Mouse (Mus musculus): Measurements from ENCODE around the gene Polr2a. TPM values are rescaled to one million over a fixed set of nuclear protein-coding genes. Genes with fewer than 3 reads are reported as not detected.

Polr2a gene
- polyA plus RNA-seq, 1 experiment from 2014 or later: 65.0 TPM

DNA sequence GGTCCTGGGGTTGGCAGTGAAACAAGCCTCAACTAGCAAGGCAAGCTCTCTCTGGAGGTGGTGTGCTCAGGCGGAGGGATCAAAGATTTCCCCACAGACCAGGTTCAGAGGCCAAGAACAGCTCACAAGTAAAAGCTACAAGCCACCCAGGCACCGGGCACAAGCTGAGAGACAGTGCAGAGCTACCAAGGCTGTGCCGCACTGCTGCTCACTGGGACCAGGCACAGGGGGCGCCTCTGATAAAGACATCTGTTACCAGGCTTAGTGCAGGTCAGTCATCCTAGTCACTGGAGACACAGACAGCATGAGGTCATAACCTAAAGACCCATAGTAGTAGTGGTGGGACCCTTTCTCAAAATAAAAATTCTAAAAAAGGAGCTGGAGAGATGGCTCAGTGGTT lies 41.5 kb downstream of the Polr2a start:
- no peak overlapping the region for H3K9ac ChIP-seq (ENCODE audit: low read length)

GRCm38 (mm10) chr11:69715929-69716328 lies 42.5 kb downstream of the Polr2a start:
- Histone ChIP-seq H3K9ac (ENCODE audit: low read length) (no peak overlapping the region), H3K27me3 (ENCODE audit: control insufficient read depth, insufficient read depth, low read length) (no peaks in the 10 kb centered on the region), H3K27ac (ENCODE audit: low read depth, low read length) (no peak overlapping the region), H3K36me3 (ENCODE audit: control insufficient read depth, insufficient read depth, low read length) (no peaks in the 10 kb centered on the region; the same call in 1 of the 2 replicates), H3K4me2 (ENCODE audit: low read depth) (no peak overlapping the region), H3K9me3 (ENCODE audit: control insufficient read depth, low read length) (no peaks in the 10 kb centered on the region), H3K4me1 (ENCODE audit: control insufficient read depth, insufficient read depth, low read length) (no peaks in the 10 kb centered on the region), H3K4me3 (ENCODE audit: low read depth, low read length) (no peak overlapping the region)
- 28% methylated on average over 5 of the region's 5 CpGs for WGBS
- no peak for ATAC-seq (ENCODE audit: insufficient read depth, low FRiP score, low TSS enrichment)
- no peak for DNase-seq (ENCODE audit: low spot score)

More for the DNA sequence above, 41.5 kb downstream of the Polr2a start:
- Histone ChIP-seq H3K4me2 (ENCODE audit: low read depth) (no peak overlapping the region), H3K27ac (ENCODE audit: low read depth, low read length) (no peak overlapping the region), H3K4me3 (ENCODE audit: low read depth, low read length) (no peak overlapping the region), H3K9me3 (ENCODE audit: control insufficient read depth, low read length) (no peaks in the 10 kb centered on the region), H3K27me3 (ENCODE audit: control insufficient read depth, insufficient read depth, low read length) (no peaks in the 10 kb centered on the region), H3K4me1 (ENCODE audit: control insufficient read depth, insufficient read depth, low read length) (no peaks in the 10 kb centered on the region), H3K36me3 (ENCODE audit: control insufficient read depth, insufficient read depth, low read length) (no peaks in the 10 kb centered on the region; the same call in 1 of the 2 replicates)
- ATAC-seq (ENCODE audit: insufficient read depth, low FRiP score, low TSS enrichment) (no peak), DNase-seq (ENCODE audit: low spot score) (no peak)
- 71% methylated on average over 4 of the region's 4 CpGs for WGBS

GRCm38 (mm10) chr11:69715482-69715881 lies 43.0 kb downstream of the Polr2a start:
- no peaks in the 10 kb centered on the region for H3K4me1 ChIP-seq (ENCODE audit: control insufficient read depth, insufficient read depth, low read length)
- DNase-seq (ENCODE audit: low spot score): no peak
- no peak overlapping the region for H3K27ac ChIP-seq (ENCODE audit: low read depth, low read length)
- no peaks in the 10 kb centered on the region; the same call in 1 of the 2 replicates for H3K36me3 ChIP-seq (ENCODE audit: control insufficient read depth, insufficient read depth, low read length)
- H3K9ac ChIP-seq (ENCODE audit: low read length): no peak overlapping the region
- H3K27me3 ChIP-seq (ENCODE audit: control insufficient read depth, insufficient read depth, low read length): no peaks in the 10 kb centered on the region
- H3K4me3 ChIP-seq (ENCODE audit: low read depth, low read length): no peak overlapping the region
- no peaks in the 10 kb centered on the region for H3K9me3 ChIP-seq (ENCODE audit: control insufficient read depth, low read length)
- WGBS: 61% methylated on average over 9 of the region's 9 CpGs
- H3K4me2 ChIP-seq (ENCODE audit: low read depth): no peak overlapping the region
- ATAC-seq (ENCODE audit: insufficient read depth, low FRiP score, low TSS enrichment): no peak

GRCm38 (mm10) chr11:69714636-69715329 lies 43.7 kb downstream of the Polr2a start:
- Histone ChIP-seq H3K36me3 (ENCODE audit: control insufficient read depth, insufficient read depth, low read length) (no peaks in the 10 kb centered on the region; the same call in 1 of the 2 replicates), H3K27me3 (ENCODE audit: control insufficient read depth, insufficient read depth, low read length) (no peaks in the 10 kb centered on the region), H3K4me2 (ENCODE audit: low read depth) (no peak overlapping the region), H3K4me3 (ENCODE audit: low read depth, low read length) (no peak overlapping the region), H3K9me3 (ENCODE audit: control insufficient read depth, low read length) (no peaks in the 10 kb centered on the region), H3K9ac (ENCODE audit: low read length) (no peak overlapping the region), H3K27ac (ENCODE audit: low read depth, low read length) (no peak overlapping the region), H3K4me1 (ENCODE audit: control insufficient read depth, insufficient read depth, low read length) (no peaks in the 10 kb centered on the region)
- WGBS: 75% methylated on average over 18 of the region's 18 CpGs
- no peak for DNase-seq (ENCODE audit: low spot score)
- ATAC-seq (ENCODE audit: insufficient read depth, low FRiP score, low TSS enrichment): no peak

DNA sequence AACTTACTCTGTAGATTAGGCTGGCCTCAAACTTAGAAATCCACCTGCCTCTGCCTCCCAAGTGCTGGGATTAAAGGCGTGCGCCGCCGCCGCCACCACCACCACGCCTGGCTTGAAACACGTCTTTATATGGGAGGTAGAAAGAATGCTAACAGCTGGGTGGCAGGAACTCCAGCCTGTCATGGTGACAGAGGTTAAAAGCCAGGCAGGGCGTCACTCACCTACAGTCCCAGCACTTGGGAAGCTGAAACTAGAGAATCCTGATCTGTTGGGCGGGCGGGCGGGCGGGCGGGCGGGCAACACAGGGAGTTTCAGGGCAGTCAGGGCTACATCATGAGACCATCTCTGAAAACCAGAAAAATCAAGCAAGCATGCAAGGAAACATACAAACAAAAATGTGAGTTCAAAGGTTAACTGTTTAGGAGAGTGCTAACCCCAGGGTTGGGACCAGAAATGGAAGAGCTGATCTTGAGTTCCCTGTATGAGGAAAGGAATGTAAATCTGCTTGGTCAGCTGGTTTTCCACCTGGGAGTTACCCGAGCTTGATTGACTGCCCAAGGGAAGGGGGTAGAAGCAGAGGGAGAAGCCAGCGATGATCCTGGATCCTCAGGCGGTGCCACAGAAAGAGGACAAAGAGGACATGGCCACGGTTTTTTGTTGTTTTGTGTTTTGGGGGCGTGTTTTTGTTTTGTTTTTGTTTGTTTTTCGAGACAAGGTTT lies 45.3 kb downstream of the Polr2a start:
- Histone ChIP-seq H3K4me2 (ENCODE audit: low read depth) (no peak overlapping the region), H3K27me3 (ENCODE audit: control insufficient read depth, insufficient read depth, low read length) (no peaks in the 10 kb centered on the region), H3K9me3 (ENCODE audit: control insufficient read depth, low read length) (no peaks in the 10 kb centered on the region), H3K27ac (ENCODE audit: low read depth, low read length) (no peak overlapping the region), H3K36me3 (ENCODE audit: control insufficient read depth, insufficient read depth, low read length) (no peaks in the 10 kb centered on the region; the same call in 1 of the 2 replicates), H3K9ac (ENCODE audit: low read length) (no peak overlapping the region), H3K4me1 (ENCODE audit: control insufficient read depth, insufficient read depth, low read length) (no peaks in the 10 kb centered on the region), H3K4me3 (ENCODE audit: low read depth, low read length) (no peak overlapping the region)
- no peak for ATAC-seq (ENCODE audit: insufficient read depth, low FRiP score, low TSS enrichment)
- DNase-seq (ENCODE audit: low spot score): no peak
- WGBS: 76% methylated on average over 20 of the region's 20 CpGs

GRCm38 (mm10) chr11:69711082-69711481 lies 47.4 kb downstream of the Polr2a start:
- Histone ChIP-seq H3K4me3 (ENCODE audit: low read depth, low read length) (no peak overlapping the region), H3K36me3 (ENCODE audit: control insufficient read depth, insufficient read depth, low read length) (no peaks in the 10 kb centered on the region; the same call in 1 of the 2 replicates), H3K27me3 (ENCODE audit: control insufficient read depth, insufficient read depth, low read length) (no peaks in the 10 kb centered on the region), H3K9me3 (ENCODE audit: control insufficient read depth, low read length) (no peaks in the 10 kb centered on the region), H3K9ac (ENCODE audit: low read length) (no peak overlapping the region), H3K4me1 (ENCODE audit: control insufficient read depth, insufficient read depth, low read length) (no peaks in the 10 kb centered on the region), H3K4me2 (ENCODE audit: low read depth) (no peak overlapping the region), H3K27ac (ENCODE audit: low read depth, low read length) (no peak overlapping the region)
- DNase-seq (ENCODE audit: low spot score) (no peak), ATAC-seq (ENCODE audit: insufficient read depth, low FRiP score, low TSS enrichment) (no peak)
- 81% methylated on average over 2 of the region's 2 CpGs for WGBS

DNA sequence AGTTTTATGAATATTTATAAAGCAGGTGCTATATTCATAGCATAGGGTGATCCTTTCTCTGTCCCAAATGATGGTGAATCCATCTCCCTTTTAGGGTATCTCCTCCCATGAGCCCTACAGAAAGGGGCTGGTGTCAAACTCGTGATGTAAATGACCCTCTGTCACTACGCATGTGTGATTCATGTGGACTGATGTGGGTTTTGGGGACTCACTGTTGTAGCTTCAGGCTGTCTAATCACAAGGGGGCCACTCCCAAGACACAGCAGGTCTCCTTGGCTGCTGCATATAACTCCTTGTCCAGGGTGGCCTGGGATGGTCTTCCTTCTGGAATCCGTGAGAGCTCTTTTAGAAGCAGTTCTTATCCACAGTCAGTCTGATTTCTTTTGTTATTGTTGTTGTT lies 48.0 kb downstream of the Polr2a start:
- H3K9me3 ChIP-seq (ENCODE audit: control insufficient read depth, low read length): no peaks in the 10 kb centered on the region
- 74% methylated on average over 3 of the region's 3 CpGs for WGBS
- ATAC-seq (ENCODE audit: insufficient read depth, low FRiP score, low TSS enrichment) (no peak), DNase-seq (ENCODE audit: low spot score) (no peak)
- no peak overlapping the region for H3K27ac ChIP-seq (ENCODE audit: low read depth, low read length)
- H3K4me1 ChIP-seq (ENCODE audit: control insufficient read depth, insufficient read depth, low read length): no peaks in the 10 kb centered on the region
- no peak overlapping the region for H3K4me2 ChIP-seq (ENCODE audit: low read depth)
- no peaks in the 10 kb centered on the region; the same call in 1 of the 2 replicates for H3K36me3 ChIP-seq (ENCODE audit: control insufficient read depth, insufficient read depth, low read length)
- no peak overlapping the region for H3K4me3 ChIP-seq (ENCODE audit: low read depth, low read length)
- no peaks in the 10 kb centered on the region for H3K27me3 ChIP-seq (ENCODE audit: control insufficient read depth, insufficient read depth, low read length)
- no peak overlapping the region for H3K9ac ChIP-seq (ENCODE audit: low read length)

DNA sequence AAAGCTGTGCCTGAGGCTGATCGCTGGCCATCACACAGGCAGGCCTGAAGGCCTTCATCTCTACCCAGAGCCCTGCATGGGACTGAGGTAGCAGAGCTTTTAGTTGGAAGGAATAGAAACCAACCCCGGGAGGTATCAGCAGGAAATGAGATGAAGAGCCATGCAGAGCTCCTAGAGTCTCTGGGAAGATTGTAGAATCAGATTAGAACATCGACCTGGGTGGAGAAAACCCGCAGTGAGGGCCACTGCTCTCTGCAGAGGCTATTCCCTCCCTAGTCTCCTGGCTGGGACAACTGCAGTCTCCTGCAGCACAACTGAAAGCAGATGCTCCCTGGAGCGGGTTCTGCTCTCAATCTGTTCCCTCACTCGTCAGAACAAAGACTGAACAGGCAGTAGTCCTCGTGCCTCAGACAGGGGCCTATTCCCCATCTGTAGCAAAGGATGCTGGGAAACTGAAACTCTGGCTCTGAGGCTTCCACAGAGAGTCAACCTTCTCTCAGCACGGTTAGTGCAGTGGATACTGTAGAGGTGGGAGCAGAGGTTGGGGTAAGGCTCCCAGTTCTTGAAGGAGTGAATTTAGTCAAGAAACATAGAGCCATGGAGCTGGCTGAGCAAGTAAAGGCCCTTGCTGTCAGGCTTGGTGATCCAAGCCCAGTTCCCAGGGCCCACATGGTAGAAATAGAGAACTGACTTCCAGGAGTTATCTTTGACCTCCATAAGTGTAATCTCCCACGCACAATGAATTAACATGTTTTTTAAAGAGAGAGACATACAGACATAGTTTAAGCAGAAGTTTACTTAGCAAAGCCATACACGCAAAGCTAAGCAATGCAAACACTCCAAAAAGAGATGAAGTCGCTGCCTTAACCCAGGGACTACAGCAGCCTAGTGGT lies 48.6 kb downstream of the Polr2a start:
- no peak for ATAC-seq (ENCODE audit: insufficient read depth, low FRiP score, low TSS enrichment)

More for the DNA sequence above, 48.6 kb downstream of the Polr2a start:
- Histone ChIP-seq H3K4me3 (ENCODE audit: low read depth, low read length) (no peak overlapping the region), H3K9ac (ENCODE audit: low read length) (peak overlapping the region; percentile 15; the same call in 1 of the 2 replicates), H3K36me3 (ENCODE audit: control insufficient read depth, insufficient read depth, low read length) (no peaks in the 10 kb centered on the region), H3K9me3 (ENCODE audit: control insufficient read depth, low read length) (no peaks in the 10 kb centered on the region), H3K27me3 (ENCODE audit: control insufficient read depth, insufficient read depth, low read length) (no peaks in the 10 kb centered on the region), H3K4me1 (ENCODE audit: control insufficient read depth, insufficient read depth, low read length) (no peaks in the 10 kb centered on the region), H3K27ac (ENCODE audit: low read depth, low read length) (0 out of 2 replicates have a peak overlapping the region, but pooled peaks have one; percentile 6), H3K4me2 (ENCODE audit: low read depth) (no peak overlapping the region)
- no peak for DNase-seq (ENCODE audit: low spot score)
- 59% methylated on average over 11 of the region's 11 CpGs for WGBS

Measured in neural tube, embryonic 11.5 days (tissue).